ENCODE assay signal across 12 mouse cellular contexts in the genomic region with DNA sequence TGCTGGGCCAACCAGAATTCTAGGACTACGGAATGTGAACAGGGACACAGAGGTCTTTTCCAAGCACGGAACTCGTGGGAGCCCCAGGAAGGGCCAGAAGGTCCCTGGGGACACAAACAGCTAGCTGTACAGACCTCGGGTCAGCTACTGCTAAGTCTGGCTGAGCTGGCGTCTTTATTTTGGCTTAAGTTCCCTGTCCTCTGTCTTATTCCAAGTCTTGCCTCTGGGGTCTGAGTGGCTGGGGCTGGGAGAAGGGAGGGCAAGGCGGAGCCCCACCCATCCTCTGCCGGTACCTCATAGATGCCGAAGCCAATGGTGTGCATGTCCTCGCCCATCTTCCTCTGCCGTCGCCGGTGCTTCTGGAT. TPM values are rescaled to one million over a fixed set of nuclear protein-coding genes. Genes with fewer than 3 reads are reported as not detected.
DNase-seq lines count a peak whose midpoint lies in the region; ATAC-seq and TF ChIP-seq lines count a peak whose summit lies in the region.
"Had no signal": no experiment of that assay in that cellular context is flagged by ENCODE, and none has a peak within 500 bp of the region (broad histone marks: within the 10 kb centered on the region; RNA-seq: fewer than 3 reads in every experiment).

No protein-coding gene starts in this region.

- peaks cover 36% of the 10 kb centered on the region for H3K4me1 ChIP-seq in kidney, embryonic 16.5 days (ENCODE audit: insufficient read depth, low read length)
- no peaks in the 10 kb centered on the region for H3K4me1 ChIP-seq in cortical plate, adult 2 months (ENCODE audit: control insufficient read depth, insufficient read depth, low read length)
- H3K4me1 ChIP-seq in kidney, postnatal 0 days (replicated peaks; ENCODE audit: insufficient read depth, low read length): peaks cover 10% of the 10 kb centered on the region
- H3K4me1 ChIP-seq in midbrain, embryonic 11.5 days (ENCODE audit: control insufficient read depth, insufficient read depth, low read length): no peaks in the 10 kb centered on the region
- H3K4me1 ChIP-seq: lung, embryonic 15.5 days; midbrain, embryonic 15.5 days; neural tube, embryonic 15.5 days had no signal

- H3K4me3 ChIP-seq in kidney, embryonic 16.5 days (ENCODE audit: low read length): no peak overlapping the region
- no peak overlapping the region for H3K4me3 ChIP-seq in cortical plate, adult 2 months (ENCODE audit: insufficient read depth, low read length)
- no peak overlapping the region for H3K4me3 ChIP-seq in kidney, postnatal 0 days (replicated peaks; ENCODE audit: low read depth, low read length)
- no peak overlapping the region for H3K4me3 ChIP-seq in midbrain, embryonic 11.5 days (ENCODE audit: low read depth, low read length)
- H3K4me3 ChIP-seq: lung, embryonic 15.5 days; midbrain, embryonic 15.5 days; neural tube, embryonic 15.5 days had no signal

- no peak overlapping the region for H3K9ac ChIP-seq in kidney, embryonic 16.5 days (replicated peaks; ENCODE audit: low read length)
- no peak overlapping the region for H3K9ac ChIP-seq in kidney, postnatal 0 days (ENCODE audit: low read depth, low read length)
- no peak overlapping the region for H3K9ac ChIP-seq in midbrain, embryonic 11.5 days (ENCODE audit: low read length)
- H3K9ac ChIP-seq: lung, embryonic 15.5 days; midbrain, embryonic 15.5 days; neural tube, embryonic 15.5 days had no signal

- TF ChIP-seq POLR2A in cortical plate, adult 2 months (IDR thresholded peaks at IDR 0.05; ENCODE audit: extremely low read depth, insufficient read depth, low read length): 0 out of 2 replicates have a peak, but pooled peaks have one; percentile 12

- peaks cover 62% of the 10 kb centered on the region for H3K36me3 ChIP-seq in kidney, embryonic 16.5 days (ENCODE audit: insufficient read depth, low read length)
- H3K36me3 ChIP-seq in kidney, postnatal 0 days (ENCODE audit: insufficient read depth, low read length): peaks cover 34% of the 10 kb centered on the region; the same call in 1 of the 2 replicates
- peaks cover 8% of the 10 kb centered on the region for H3K36me3 ChIP-seq in midbrain, embryonic 11.5 days (ENCODE audit: control insufficient read depth, insufficient read depth, low read length)

- WGBS in kidney, embryonic 16.5 days: 77% methylated on average over 12 of the region's 12 CpGs
- WGBS in kidney, postnatal 0 days: 74% methylated on average over 12 of the region's 12 CpGs
- WGBS in midbrain, embryonic 11.5 days: 89% methylated on average over 12 of the region's 12 CpGs

- H3K27me3 ChIP-seq in kidney, embryonic 16.5 days (ENCODE audit: insufficient read depth, low read length): no peaks in the 10 kb centered on the region
- H3K27me3 ChIP-seq in kidney, postnatal 0 days (ENCODE audit: insufficient read depth, low read length): no peaks in the 10 kb centered on the region
- no peaks in the 10 kb centered on the region for H3K27me3 ChIP-seq in midbrain, embryonic 11.5 days (ENCODE audit: control insufficient read depth, insufficient read depth, low read length)
- H3K27me3 ChIP-seq: lung, embryonic 15.5 days; midbrain, embryonic 15.5 days; neural tube, embryonic 15.5 days had no signal

- no peak for TF ChIP-seq CTCF in cortical plate, adult 2 months (IDR thresholded peaks at IDR 0.05; ENCODE audit: extremely low read depth, insufficient read depth, low read length)
- no peak for TF ChIP-seq CTCF in kidney, postnatal 0 days (IDR thresholded peaks at IDR 0.05; ENCODE audit: low read depth)

- peak; percentile 63 for DNase-seq in adrenal gland, postnatal 10 days
- DNase-seq in adrenal gland, adult 18-20 months (ENCODE audit: low spot score in 2 of 2): no peak
- peak; percentile 44 for DNase-seq in kidney, adult 18-20 months
- DNase-seq in kidney, postnatal 0 days (ENCODE audit: low spot score): peak; percentile 70
- no peak for DNase-seq in ovary, postnatal 14 days (ENCODE audit: low spot score)
- DNase-seq in midbrain, embryonic 11.5 days (ENCODE audit: low spot score, missing footprints): no peak
- DNase-seq: thymus, postnatal 25 days had no signal

- H3K4me2 ChIP-seq in kidney, embryonic 16.5 days (replicated peaks; ENCODE audit: low read depth, low read length): no peak overlapping the region
- no peak overlapping the region for H3K4me2 ChIP-seq in kidney, postnatal 0 days (ENCODE audit: low read length)
- H3K4me2 ChIP-seq in midbrain, embryonic 11.5 days: no peak overlapping the region
- H3K4me2 ChIP-seq: lung, embryonic 15.5 days; midbrain, embryonic 15.5 days; neural tube, embryonic 15.5 days had no signal

- no peak; the same call in 1 of the 2 replicates for ATAC-seq in kidney, embryonic 16.5 days (ENCODE audit: low FRiP score, low TSS enrichment)
- ATAC-seq in kidney, postnatal 0 days (replicated peaks; ENCODE audit: low FRiP score, low read depth): no peak
- ATAC-seq in midbrain, embryonic 11.5 days (ENCODE audit: low FRiP score): no peak
- ATAC-seq: midbrain, embryonic 15.5 days had no signal

- H3K27ac ChIP-seq in kidney, embryonic 16.5 days (ENCODE audit: low read length): no peak overlapping the region
- peak overlapping the region; percentile 26; the same call in 1 of the 2 replicates for H3K27ac ChIP-seq in cortical plate, adult 2 months (ENCODE audit: insufficient read depth, low read length)
- peak overlapping the region; percentile 60; the same call in 1 of the 2 replicates for H3K27ac ChIP-seq in kidney, postnatal 0 days
- no peak overlapping the region for H3K27ac ChIP-seq in midbrain, embryonic 11.5 days (ENCODE audit: low read depth, low read length)
- H3K27ac ChIP-seq: lung, embryonic 15.5 days; midbrain, embryonic 15.5 days; neural tube, embryonic 15.5 days had no signal

- H3K9me3 ChIP-seq in kidney, embryonic 16.5 days (ENCODE audit: low read length): no peaks in the 10 kb centered on the region
- no peaks in the 10 kb centered on the region for H3K9me3 ChIP-seq in kidney, postnatal 0 days (replicated peaks; ENCODE audit: low read length)
- H3K9me3 ChIP-seq in midbrain, embryonic 11.5 days (ENCODE audit: control insufficient read depth, low read length): no peaks in the 10 kb centered on the region
- H3K9me3 ChIP-seq: lung, embryonic 15.5 days; midbrain, embryonic 15.5 days; neural tube, embryonic 15.5 days had no signal

RNA-seq across cellular contexts. Expression of a gene that starts 33.5 kb away (rescaled TPM):
- total RNA-seq in adrenal gland, postnatal 10 days (2021): 10 to 100 TPM; 79.3 to 94.3 TPM
- total RNA-seq in adrenal gland, adult 18-20 months (2021): 100 to 1,000 TPM in 1 of 2 experiments, 10 to 100 TPM in 1; 63.1 to 122 TPM
- 136 and 142 TPM in 2 replicates for polyA plus RNA-seq in kidney, embryonic 16.5 days (2015; fragmentation: Nextera tagmentation; extraction: Ambion mirVana)
- 61.4 and 63.3 TPM in 2 replicates for polyA plus RNA-seq in cortical plate, adult 2 months (2012; rRNA removed)
- 95.1 and 106 TPM in 2 replicates for polyA plus RNA-seq in kidney, postnatal 0 days (2015; fragmentation: Nextera tagmentation; extraction: Ambion mirVana)
- 76.3 and 77.0 TPM in 2 replicates for polyA plus RNA-seq in midbrain, embryonic 11.5 days (2014; fragmentation: Nextera tagmentation; extraction: Ambion mirVana)

Comparison
In these comparisons a context has a peak if more than half of its experiments do, and no peak if none do; other contexts are left out.
1. DNase-seq: peak in adrenal gland, postnatal 10 days (single experiment), kidney, adult 18-20 months (single experiment) and kidney, postnatal 0 days (single experiment); none in adrenal gland, adult 18-20 months (0 of 2), ovary, postnatal 14 days (single experiment) and midbrain, embryonic 11.5 days (single experiment).
2. H3K27ac ChIP-seq: peak in cortical plate, adult 2 months (single experiment) and kidney, postnatal 0 days (single experiment); none in kidney, embryonic 16.5 days (single experiment) and midbrain, embryonic 11.5 days (single experiment).